9 mouse cellular contexts compared by ENCODE assay signal in genomic region chr7:141394771-141395170, GRCm38 (mm10). TPM values are rescaled to one million over a fixed set of nuclear protein-coding genes. Genes with fewer than 3 reads are reported as not detected.
DNase-seq lines count a peak whose midpoint lies in the region; ATAC-seq lines count a peak whose summit lies in the region.
"Had no signal": no experiment of that assay in that cellular context is flagged by ENCODE, and none has a peak within 500 bp of the region (broad histone marks: within the 10 kb centered on the region; RNA-seq: fewer than 3 reads in every experiment).

No protein-coding gene starts in this region.

- H3K36me3 ChIP-seq in liver, embryonic 12.5 days: peaks cover 50% of the 10 kb centered on the region

- WGBS in liver, embryonic 12.5 days (ENCODE audit: insufficient replicate concordance): 9% methylated on average over 6 of the region's 6 CpGs

- DNase-seq in layer of hippocampus, adult 11-12 months (ENCODE audit: low spot score): peak; percentile 60
- DNase-seq in layer of hippocampus, adult 9-10 months (ENCODE audit: low spot score): no peak
- peak; percentile 65 for DNase-seq in Muller cell, postnatal 12 days (ENCODE audit: inconsistent ontology term)
- DNase-seq in c-Kit-positive CD71-positive TER-119-negative erythroid progenitor cells, embryonic 14.5 days (ENCODE audit: low read depth): peak; percentile 82
- DNase-seq in gastrocnemius, postnatal 4 days (ENCODE audit: low spot score in 2 of 2): peak; percentile 52 to 70
- DNase-seq in ovary, postnatal 14 days (ENCODE audit: low spot score): peak; percentile 54
- DNase-seq in yolk sac, embryonic 10.5 days (ENCODE audit: low spot score): peak; percentile 51

- H3K27me3 ChIP-seq in liver, embryonic 12.5 days (replicated peaks): no peaks in the 10 kb centered on the region

- no peaks in the 10 kb centered on the region for H3K9me3 ChIP-seq in liver, embryonic 12.5 days (replicated peaks)
- H3K9me3 ChIP-seq: hindbrain, embryonic 15.5 days had no signal

- H3K4me1 ChIP-seq in liver, embryonic 12.5 days: peaks cover 54% of the 10 kb centered on the region

- no peak for ATAC-seq in liver, embryonic 12.5 days

- H3K4me2 ChIP-seq in liver, embryonic 12.5 days: peak overlapping the region; percentile 93
- H3K4me2 ChIP-seq: hindbrain, embryonic 15.5 days had no signal

- H3K27ac ChIP-seq in liver, embryonic 12.5 days: peak overlapping the region; percentile 98
- H3K27ac ChIP-seq: hindbrain, embryonic 15.5 days had no signal

- peak overlapping the region; percentile 16; the same call in 1 of the 2 replicates for H3K4me3 ChIP-seq in liver, embryonic 12.5 days
- H3K4me3 ChIP-seq: hindbrain, embryonic 15.5 days had no signal

- H3K9ac ChIP-seq in liver, embryonic 12.5 days: no peak overlapping the region
- H3K9ac ChIP-seq: hindbrain, embryonic 15.5 days had no signal

RNA-seq across cellular contexts. Expression of gene Taldo1, which starts 2.8 kb away (rescaled TPM):
- 100 to 1,000 TPM; 120 to 128 TPM for total RNA-seq in gastrocnemius, postnatal 4 days (2021)
- polyA plus RNA-seq in liver, embryonic 12.5 days (2016; fragmentation: Nextera tagmentation; extraction: Ambion mirVana): 516 and 525 TPM in 2 replicates

RNA-seq across cellular contexts. Expression of gene Gatd1, which starts 19.2 kb away (rescaled TPM):
- total RNA-seq in gastrocnemius, postnatal 4 days (2021): 10 to 100 TPM; 18.3 to 19.5 TPM
- polyA plus RNA-seq in liver, embryonic 12.5 days (2016; fragmentation: Nextera tagmentation; extraction: Ambion mirVana): 21.1 and 22.8 TPM in 2 replicates

RNA-seq across cellular contexts. Expression of gene Cend1, which starts 34.5 kb away (rescaled TPM):
- under 1 TPM; 0.34 to 0.49 TPM for total RNA-seq in gastrocnemius, postnatal 4 days (2021)
- 0.10 and 0.16 TPM in 2 replicates for polyA plus RNA-seq in liver, embryonic 12.5 days (2016; fragmentation: Nextera tagmentation; extraction: Ambion mirVana)

RNA-seq across cellular contexts. Expression of gene Slc25a22, which starts 42.9 kb away (rescaled TPM):
- 10 to 100 TPM; 16.4 to 25.2 TPM for total RNA-seq in gastrocnemius, postnatal 4 days (2021)
- 26.0 and 27.1 TPM in 2 replicates for polyA plus RNA-seq in liver, embryonic 12.5 days (2016; fragmentation: Nextera tagmentation; extraction: Ambion mirVana)

RNA-seq across cellular contexts. Expression of gene Pidd1, which starts 49.1 kb away (rescaled TPM):
- 1 to 10 TPM; 4.0 to 4.5 TPM for total RNA-seq in gastrocnemius, postnatal 4 days (2021)
- 17.3 and 17.7 TPM in 2 replicates for polyA plus RNA-seq in liver, embryonic 12.5 days (2016; fragmentation: Nextera tagmentation; extraction: Ambion mirVana)
